Mouse (Mus musculus): ENCODE results near the gene Gmppb. TPM values are rescaled to one million over a fixed set of nuclear protein-coding genes. Genes with fewer than 3 reads are reported as not detected.

Gene Gmppb
- polyA plus RNA-seq, 1 experiment from 2014 or later = 18.8 TPM

DNA sequence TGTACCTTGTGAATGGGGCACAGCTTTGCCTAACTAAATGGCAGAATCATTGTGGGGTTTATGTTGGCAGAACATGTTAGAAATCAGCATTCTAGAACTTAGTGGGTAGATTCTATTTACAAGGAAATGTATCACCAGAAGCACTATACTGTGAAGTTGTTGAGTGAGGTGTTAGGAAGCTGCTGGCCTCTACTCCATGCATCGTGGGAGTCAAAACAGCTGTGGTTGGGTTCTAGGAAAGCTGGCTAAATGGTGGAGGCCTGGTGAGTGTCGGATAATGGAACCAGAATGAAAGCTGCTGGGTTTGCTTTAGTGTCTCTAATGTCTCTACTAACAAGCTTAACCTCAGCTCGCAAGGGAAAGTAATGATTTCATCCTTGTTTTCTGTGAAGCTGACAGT, 31.9 kb upstream of the Gmppb start:
- no peaks in the 10 kb centered on the region for H3K27me3 ChIP-seq (ENCODE audit: control insufficient read depth, insufficient read depth, low read length)

DNA sequence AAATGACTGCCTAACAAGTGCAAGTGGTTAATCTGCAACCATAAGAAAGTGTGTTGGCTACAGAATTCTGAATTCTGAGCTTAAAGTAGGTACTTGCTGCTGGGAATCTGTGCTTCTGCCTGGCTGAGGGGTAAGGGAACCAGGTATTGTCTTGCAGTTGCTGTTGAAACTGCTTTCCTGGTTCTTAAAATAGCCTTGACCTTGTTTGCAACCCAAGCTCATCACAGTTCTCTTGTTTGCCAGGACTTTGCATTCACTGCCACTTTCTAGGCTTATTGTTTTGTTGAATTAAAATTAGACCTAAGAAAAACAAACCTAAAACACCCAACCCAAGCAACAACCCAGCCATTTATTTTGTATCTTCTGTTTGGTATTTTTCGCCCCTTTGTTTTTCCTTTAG, 28.3 kb upstream of the Gmppb start:
- Histone ChIP-seq H3K4me1 (ENCODE audit: control insufficient read depth in 2 of 2, insufficient read depth in 2 of 2, low read length in 2 of 2) (peaks cover 0 to 23% of the 10 kb centered on the region in 2 experiments; a peak in 2 of 4 replicates), H3K36me3 (ENCODE audit: control insufficient read depth, insufficient read depth, low read length) (peaks cover 20% of the 10 kb centered on the region), H3K4me2 (ENCODE audit: low read length) (peak overlapping the region; percentile 38), H3K27ac (replicated peaks in 1 of 2; ENCODE audit: control insufficient read depth in 1 of 2, insufficient read depth in 1 of 2, low read depth in 2 of 2, low read length in 2 of 2) (peak overlapping the region; percentile 45 to 66), H3K4me3 (ENCODE audit: control insufficient read depth in 1 of 2, insufficient read depth in 1 of 2, low read depth in 1 of 2, low read length in 2 of 2) (no peak overlapping the region), H3K27me3 (ENCODE audit: control insufficient read depth, insufficient read depth, low read length) (no peaks in the 10 kb centered on the region), H3K9ac (ENCODE audit: low read length) (peak overlapping the region; percentile 18), H3K9me3 (ENCODE audit: control insufficient read depth, low read length) (no peaks in the 10 kb centered on the region)
- no peak for ATAC-seq (ENCODE audit: insufficient number of reproducible peaks, insufficient read depth, low FRiP score, low read depth)
- WGBS = 98% methylated on average over 1 of the region's 1 CpGs

More for the DNA sequence above, 31.9 kb upstream of the Gmppb start:
- no peaks in the 10 kb centered on the region for H3K9me3 ChIP-seq (ENCODE audit: control insufficient read depth, low read length)
- no peak overlapping the region for H3K4me3 ChIP-seq (ENCODE audit: control insufficient read depth in 1 of 2, insufficient read depth in 1 of 2, low read depth in 1 of 2, low read length in 2 of 2)
- peaks cover 8% of the 10 kb centered on the region; the same call in 1 of the 2 replicates for H3K36me3 ChIP-seq (ENCODE audit: control insufficient read depth, insufficient read depth, low read length)
- H3K9ac ChIP-seq (ENCODE audit: low read length) = no peak overlapping the region
- ATAC-seq (ENCODE audit: insufficient number of reproducible peaks, insufficient read depth, low FRiP score, low read depth) = no peak
- no peak overlapping the region for H3K27ac ChIP-seq (replicated peaks in 1 of 2; ENCODE audit: control insufficient read depth in 1 of 2, insufficient read depth in 1 of 2, low read depth in 2 of 2, low read length in 2 of 2)
- peaks cover 0 to 23% of the 10 kb centered on the region in 2 experiments; a peak in 2 of 4 replicates for H3K4me1 ChIP-seq (ENCODE audit: control insufficient read depth in 2 of 2, insufficient read depth in 2 of 2, low read length in 2 of 2)
- WGBS = 69% methylated on average over 3 of the region's 3 CpGs
- no peak overlapping the region for H3K4me2 ChIP-seq (ENCODE audit: low read length)

DNA sequence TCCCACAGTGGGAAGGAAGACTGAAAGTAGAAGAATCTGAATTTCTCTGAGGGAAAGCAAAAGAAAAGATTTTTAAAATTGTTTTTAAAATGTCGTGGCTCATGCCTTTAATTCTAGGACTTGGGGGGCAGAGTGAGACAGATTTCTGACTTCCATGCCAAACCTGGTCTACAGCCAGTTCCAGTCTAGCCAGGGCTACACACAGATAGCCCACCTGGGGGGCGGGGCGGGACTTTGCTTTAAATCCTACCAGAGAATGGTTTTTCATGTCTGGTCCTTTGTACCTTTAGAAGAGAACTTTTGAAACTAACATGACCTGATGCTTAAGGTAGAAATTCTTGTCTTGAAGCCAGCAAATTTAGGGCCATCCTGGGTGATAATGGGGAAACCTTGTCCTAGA, 25.8 kb upstream of the Gmppb start:
- Histone ChIP-seq H3K9ac (ENCODE audit: low read length) (no peak overlapping the region), H3K36me3 (ENCODE audit: control insufficient read depth, insufficient read depth, low read length) (peaks cover 43% of the 10 kb centered on the region), H3K4me3 (ENCODE audit: control insufficient read depth in 1 of 2, insufficient read depth in 1 of 2, low read depth in 1 of 2, low read length in 2 of 2) (no peak overlapping the region), H3K27ac (replicated peaks in 1 of 2; ENCODE audit: control insufficient read depth in 1 of 2, insufficient read depth in 1 of 2, low read depth in 2 of 2, low read length in 2 of 2) (no peak overlapping the region), H3K9me3 (ENCODE audit: control insufficient read depth, low read length) (no peaks in the 10 kb centered on the region), H3K27me3 (ENCODE audit: control insufficient read depth, insufficient read depth, low read length) (no peaks in the 10 kb centered on the region), H3K4me1 (ENCODE audit: control insufficient read depth in 2 of 2, insufficient read depth in 2 of 2, low read length in 2 of 2) (peaks cover 0 to 23% of the 10 kb centered on the region in 2 experiments; a peak in 2 of 4 replicates), H3K4me2 (ENCODE audit: low read length) (no peak overlapping the region)
- 85% methylated on average over 3 of the region's 3 CpGs for WGBS
- ATAC-seq (ENCODE audit: insufficient number of reproducible peaks, insufficient read depth, low FRiP score, low read depth) = no peak

DNA sequence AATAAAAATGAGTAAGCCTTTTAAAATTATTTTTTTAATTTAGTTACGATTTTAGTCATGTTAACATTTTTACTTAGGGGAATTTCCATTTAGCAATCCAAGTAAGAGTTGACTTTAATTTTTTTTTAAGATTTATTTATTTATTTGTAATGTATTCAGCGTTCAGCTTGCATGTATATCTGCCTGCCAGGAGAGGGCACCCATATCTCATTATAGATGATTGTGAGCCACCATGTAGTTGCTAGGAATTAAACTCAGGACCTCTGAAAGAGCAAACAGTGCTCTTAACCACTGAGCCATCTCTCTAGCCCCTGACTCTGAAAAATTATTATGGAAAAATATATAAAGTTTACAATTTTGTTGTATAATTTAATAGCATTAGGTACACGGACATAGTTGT, 22.5 kb upstream of the Gmppb start:
- Histone ChIP-seq H3K4me2 (ENCODE audit: low read length) (no peak overlapping the region), H3K27me3 (ENCODE audit: control insufficient read depth, insufficient read depth, low read length) (no peaks in the 10 kb centered on the region), H3K9me3 (ENCODE audit: control insufficient read depth, low read length) (no peaks in the 10 kb centered on the region), H3K9ac (ENCODE audit: low read length) (no peak overlapping the region), H3K27ac (replicated peaks in 1 of 2; ENCODE audit: control insufficient read depth in 1 of 2, insufficient read depth in 1 of 2, low read depth in 2 of 2, low read length in 2 of 2) (no peak overlapping the region), H3K4me1 (ENCODE audit: control insufficient read depth in 2 of 2, insufficient read depth in 2 of 2, low read length in 2 of 2) (peaks cover 0 to 5% of the 10 kb centered on the region in 2 experiments; a peak in 1 of 4 replicates), H3K36me3 (ENCODE audit: control insufficient read depth, insufficient read depth, low read length) (peaks cover 57% of the 10 kb centered on the region), H3K4me3 (ENCODE audit: control insufficient read depth in 1 of 2, insufficient read depth in 1 of 2, low read depth in 1 of 2, low read length in 2 of 2) (no peak overlapping the region)
- no peak for ATAC-seq (ENCODE audit: insufficient number of reproducible peaks, insufficient read depth, low FRiP score, low read depth)
- WGBS = 91% methylated on average over 3 of the region's 3 CpGs

DNA sequence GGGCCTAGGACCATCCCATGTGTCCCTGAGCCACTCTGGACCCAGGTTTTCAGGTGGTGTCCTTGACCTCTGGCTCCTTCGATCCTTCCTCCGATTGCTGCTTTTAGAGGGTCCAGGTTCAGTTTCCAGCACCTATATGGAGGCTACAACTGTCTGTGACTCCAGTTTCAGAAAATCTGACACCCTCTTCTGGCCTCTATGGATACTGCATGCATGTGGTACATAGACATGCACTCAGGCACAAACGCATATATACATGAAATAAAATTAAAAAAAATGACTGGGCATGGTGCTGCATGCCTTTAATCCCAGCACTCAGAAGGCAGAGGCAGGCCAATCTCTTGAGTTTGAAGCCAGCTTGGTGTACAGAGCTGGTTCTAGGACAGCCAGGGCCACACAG, 21.2 kb upstream of the Gmppb start:
- Histone ChIP-seq H3K36me3 (ENCODE audit: control insufficient read depth, insufficient read depth, low read length) (peaks cover 68% of the 10 kb centered on the region), H3K9ac (ENCODE audit: low read length) (no peak overlapping the region), H3K9me3 (ENCODE audit: control insufficient read depth, low read length) (no peaks in the 10 kb centered on the region), H3K27me3 (ENCODE audit: control insufficient read depth, insufficient read depth, low read length) (no peaks in the 10 kb centered on the region), H3K4me2 (ENCODE audit: low read length) (no peak overlapping the region), H3K27ac (replicated peaks in 1 of 2; ENCODE audit: control insufficient read depth in 1 of 2, insufficient read depth in 1 of 2, low read depth in 2 of 2, low read length in 2 of 2) (no peak overlapping the region), H3K4me3 (ENCODE audit: control insufficient read depth in 1 of 2, insufficient read depth in 1 of 2, low read depth in 1 of 2, low read length in 2 of 2) (no peak overlapping the region), H3K4me1 (ENCODE audit: control insufficient read depth in 2 of 2, insufficient read depth in 2 of 2, low read length in 2 of 2) (no peaks in the 10 kb centered on the region)
- WGBS = 96% methylated on average over 3 of the region's 3 CpGs
- ATAC-seq (ENCODE audit: insufficient number of reproducible peaks, insufficient read depth, low FRiP score, low read depth) = no peak

DNA sequence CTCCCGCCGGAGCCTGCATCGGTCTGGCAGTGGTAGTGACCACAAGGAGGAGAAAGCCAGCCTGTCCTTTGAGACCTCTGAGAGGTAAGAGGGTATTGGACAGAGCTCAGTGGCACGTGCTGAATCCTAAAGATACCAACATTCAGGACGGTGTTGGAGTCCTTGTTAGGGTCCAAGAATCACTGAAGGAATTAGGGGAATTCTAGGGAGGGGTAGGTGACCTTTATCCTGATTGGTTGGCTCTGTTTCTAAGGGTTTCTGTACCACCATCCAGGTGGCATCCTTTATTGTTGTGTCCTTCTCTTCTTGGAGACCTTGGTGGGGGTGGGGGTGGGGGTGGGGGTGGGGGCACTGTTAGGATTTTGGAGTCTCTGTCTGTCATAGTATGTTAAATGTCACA, 16.9 kb upstream of the Gmppb start:
- WGBS = 83% methylated on average over 5 of the region's 5 CpGs
- Histone ChIP-seq H3K4me1 (ENCODE audit: control insufficient read depth in 2 of 2, insufficient read depth in 2 of 2, low read length in 2 of 2) (no peaks in the 10 kb centered on the region), H3K4me2 (ENCODE audit: low read length) (no peak overlapping the region), H3K9me3 (ENCODE audit: control insufficient read depth, low read length) (no peaks in the 10 kb centered on the region), H3K36me3 (ENCODE audit: control insufficient read depth, insufficient read depth, low read length) (peaks cover 69% of the 10 kb centered on the region), H3K27me3 (ENCODE audit: control insufficient read depth, insufficient read depth, low read length) (no peaks in the 10 kb centered on the region), H3K27ac (replicated peaks in 1 of 2; ENCODE audit: control insufficient read depth in 1 of 2, insufficient read depth in 1 of 2, low read depth in 2 of 2, low read length in 2 of 2) (no peak overlapping the region), H3K9ac (ENCODE audit: low read length) (no peak overlapping the region), H3K4me3 (ENCODE audit: control insufficient read depth in 1 of 2, insufficient read depth in 1 of 2, low read depth in 1 of 2, low read length in 2 of 2) (no peak overlapping the region)
- no peak for ATAC-seq (ENCODE audit: insufficient number of reproducible peaks, insufficient read depth, low FRiP score, low read depth)

GRCm38 (mm10) chr9:108035331-108036156, 13.5 kb upstream of the Gmppb start:
- H3K9ac ChIP-seq (ENCODE audit: low read length) = no peak overlapping the region
- H3K27me3 ChIP-seq (ENCODE audit: control insufficient read depth, insufficient read depth, low read length) = no peaks in the 10 kb centered on the region
- no peak overlapping the region for H3K27ac ChIP-seq (replicated peaks in 1 of 2; ENCODE audit: control insufficient read depth in 1 of 2, insufficient read depth in 1 of 2, low read depth in 2 of 2, low read length in 2 of 2)
- no peak overlapping the region for H3K4me2 ChIP-seq (ENCODE audit: low read length)
- H3K4me3 ChIP-seq (ENCODE audit: control insufficient read depth in 1 of 2, insufficient read depth in 1 of 2, low read depth in 1 of 2, low read length in 2 of 2) = no peak overlapping the region
- WGBS = 98% methylated on average over 2 of the region's 2 CpGs
- H3K36me3 ChIP-seq (ENCODE audit: control insufficient read depth, insufficient read depth, low read length) = peaks cover 73% of the 10 kb centered on the region
- H3K4me1 ChIP-seq (ENCODE audit: control insufficient read depth in 2 of 2, insufficient read depth in 2 of 2, low read length in 2 of 2) = no peaks in the 10 kb centered on the region
- H3K9me3 ChIP-seq (ENCODE audit: control insufficient read depth, low read length) = no peaks in the 10 kb centered on the region
- ATAC-seq (ENCODE audit: insufficient number of reproducible peaks, insufficient read depth, low FRiP score, low read depth) = no peak

Measured in heart, embryonic 14.5 days (tissue).